Mouse (Mus musculus): ENCODE measurements around the gene Ctf1. TPM values are rescaled to one million over a fixed set of nuclear protein-coding genes. Genes with fewer than 3 reads are reported as not detected.

Gene Ctf1
- polyA plus RNA-seq, 1 experiment, result not detected

DNA sequence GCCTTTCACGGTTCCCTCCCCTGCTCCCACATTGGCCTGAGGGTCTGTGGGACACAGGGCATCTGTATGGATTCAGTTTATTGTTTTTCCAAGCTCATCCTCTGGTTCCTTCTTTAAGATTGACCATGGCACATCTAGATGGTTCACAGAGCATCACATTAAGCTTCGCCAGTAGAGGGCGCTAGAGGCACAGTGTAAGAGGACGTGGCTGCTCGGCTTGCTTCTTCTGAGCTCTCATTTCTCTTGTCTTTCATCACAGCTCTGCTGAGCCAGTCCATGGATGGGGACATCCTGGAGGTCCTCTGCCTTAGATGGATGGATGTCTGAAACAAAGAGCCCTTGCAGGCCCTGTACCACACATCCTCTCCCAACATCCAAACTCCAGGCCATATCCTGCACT lies 37.6 kb upstream of the Ctf1 start:
- no peak for TF ChIP-seq POLR2A (IDR thresholded peaks at IDR 0.05; ENCODE audit: borderline replicate concordance, control insufficient read depth, low read depth, low read length)
- peak; percentile 97 for TF ChIP-seq CTCF (IDR thresholded peaks at IDR 0.05; ENCODE audit: control insufficient read depth, insufficient read depth, low read length)
- H3K27ac ChIP-seq (ENCODE audit: control insufficient read depth, insufficient read depth, low read depth, low read length, poor library complexity), result no peak overlapping the region

DNA sequence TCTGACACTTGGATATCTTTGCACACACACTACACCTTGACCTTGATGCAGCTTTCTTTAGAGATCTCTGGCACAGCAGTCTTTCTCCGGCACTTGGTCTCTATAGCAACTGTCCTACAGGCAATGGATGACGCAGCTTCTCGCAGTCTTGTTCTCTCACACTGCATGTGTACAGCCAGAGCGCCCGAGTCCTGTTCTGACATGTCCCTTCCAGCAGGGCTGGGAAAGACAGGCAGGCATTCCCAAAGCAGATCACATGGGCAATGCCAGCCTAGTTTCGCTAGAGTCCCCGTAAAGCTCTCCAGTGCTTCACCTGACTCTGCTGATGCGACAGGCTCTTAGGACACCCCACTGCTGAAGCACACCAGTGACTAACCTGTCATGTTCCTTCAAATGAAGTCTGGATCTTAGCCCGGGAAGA lies 37.1 kb upstream of the Ctf1 start:
- H3K4me3 ChIP-seq (replicated peaks; ENCODE audit: control insufficient read depth, low read depth, low read length), result no peak overlapping the region
- 91% methylated on average over 9 of the region's 9 CpGs for WGBS
- no peak for TF ChIP-seq POLR2A (IDR thresholded peaks at IDR 0.05; ENCODE audit: borderline replicate concordance, control insufficient read depth, low read depth, low read length)
- no peak for TF ChIP-seq CTCF (IDR thresholded peaks at IDR 0.05; ENCODE audit: control insufficient read depth, insufficient read depth, low read length)
- no peak overlapping the region for H3K27ac ChIP-seq (ENCODE audit: control insufficient read depth, insufficient read depth, low read depth, low read length, poor library complexity)
- no peaks in the 10 kb centered on the region for H3K4me1 ChIP-seq (ENCODE audit: control insufficient read depth, insufficient read depth, low read length)

More for the DNA sequence above, 37.6 kb upstream of the Ctf1 start:
- WGBS, result 8% methylated on average over 5 of the region's 5 CpGs
- Histone ChIP-seq H3K4me1 (ENCODE audit: control insufficient read depth, insufficient read depth, low read length) (no peaks in the 10 kb centered on the region), H3K4me3 (replicated peaks; ENCODE audit: control insufficient read depth, low read depth, low read length) (no peak overlapping the region)

DNA sequence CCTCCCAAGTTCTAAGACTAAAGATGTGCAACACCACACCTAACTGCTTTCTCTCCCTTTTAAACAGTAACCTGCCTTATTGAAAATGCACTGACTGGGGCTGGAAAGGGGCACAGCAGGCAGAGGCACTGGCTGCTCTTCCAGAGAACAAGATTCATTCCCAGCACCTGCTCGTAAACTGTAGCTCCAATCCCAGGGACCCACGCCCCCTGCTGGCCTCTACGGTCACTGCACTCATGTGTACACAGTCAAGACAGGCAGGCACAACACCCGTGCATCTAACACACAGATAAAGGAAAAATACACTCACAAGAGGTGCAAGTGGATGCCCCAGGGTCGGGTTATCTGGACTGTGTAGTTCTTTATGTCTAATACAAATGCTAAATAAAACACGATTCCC lies 35.5 kb upstream of the Ctf1 start:
- peak; percentile 92 for TF ChIP-seq CTCF (IDR thresholded peaks at IDR 0.05; ENCODE audit: control insufficient read depth, insufficient read depth, low read length)
- no peak for TF ChIP-seq POLR2A (IDR thresholded peaks at IDR 0.05; ENCODE audit: borderline replicate concordance, control insufficient read depth, low read depth, low read length)
- WGBS, result 61% methylated on average over 6 of the region's 6 CpGs
- no peak overlapping the region for H3K4me3 ChIP-seq (replicated peaks; ENCODE audit: control insufficient read depth, low read depth, low read length)

GRCm38 (mm10) chr7:127677609-127678008 lies 34.9 kb upstream of the Ctf1 start:
- Histone ChIP-seq H3K4me3 (replicated peaks; ENCODE audit: control insufficient read depth, low read depth, low read length) (no peak overlapping the region), H3K4me1 (ENCODE audit: control insufficient read depth, insufficient read depth, low read length) (no peaks in the 10 kb centered on the region), H3K27ac (ENCODE audit: control insufficient read depth, insufficient read depth, low read depth, low read length, poor library complexity) (no peak overlapping the region)
- WGBS, result 85% methylated on average over 4 of the region's 4 CpGs
- no peak for TF ChIP-seq POLR2A (IDR thresholded peaks at IDR 0.05; ENCODE audit: borderline replicate concordance, control insufficient read depth, low read depth, low read length)
- TF ChIP-seq CTCF (IDR thresholded peaks at IDR 0.05; ENCODE audit: control insufficient read depth, insufficient read depth, low read length), result no peak

More for the DNA sequence above, 35.5 kb upstream of the Ctf1 start:
- Histone ChIP-seq H3K4me1 (ENCODE audit: control insufficient read depth, insufficient read depth, low read length) (no peaks in the 10 kb centered on the region), H3K27ac (ENCODE audit: control insufficient read depth, insufficient read depth, low read depth, low read length, poor library complexity) (no peak overlapping the region)

- 87% methylated on average over 2 of the region's 2 CpGs for WGBS
- no peak overlapping the region for H3K4me3 ChIP-seq (replicated peaks; ENCODE audit: control insufficient read depth, low read depth, low read length)
- no peaks in the 10 kb centered on the region for H3K4me1 ChIP-seq (ENCODE audit: control insufficient read depth, insufficient read depth, low read length)
- no peak for TF ChIP-seq POLR2A (IDR thresholded peaks at IDR 0.05; ENCODE audit: borderline replicate concordance, control insufficient read depth, low read depth, low read length)
- TF ChIP-seq CTCF (IDR thresholded peaks at IDR 0.05; ENCODE audit: control insufficient read depth, insufficient read depth, low read length), result no peak
- H3K27ac ChIP-seq (ENCODE audit: control insufficient read depth, insufficient read depth, low read depth, low read length, poor library complexity), result no peak overlapping the region
Measured at GRCm38 (mm10) chr7:127678811-127679210, 33.7 kb upstream of the Ctf1 start.

- 87% methylated on average over 13 of the region's 13 CpGs for WGBS
- Histone ChIP-seq H3K4me1 (ENCODE audit: control insufficient read depth, insufficient read depth, low read length) (no peaks in the 10 kb centered on the region), H3K27ac (ENCODE audit: control insufficient read depth, insufficient read depth, low read depth, low read length, poor library complexity) (no peak overlapping the region), H3K4me3 (replicated peaks; ENCODE audit: control insufficient read depth, low read depth, low read length) (no peak overlapping the region)
- TF ChIP-seq POLR2A (IDR thresholded peaks at IDR 0.05; ENCODE audit: borderline replicate concordance, control insufficient read depth, low read depth, low read length) (no peak), CTCF (IDR thresholded peaks at IDR 0.05; ENCODE audit: control insufficient read depth, insufficient read depth, low read length) (no peak)
Measured at GRCm38 (mm10) chr7:127680541-127680940, 32.0 kb upstream of the Ctf1 start.

DNA sequence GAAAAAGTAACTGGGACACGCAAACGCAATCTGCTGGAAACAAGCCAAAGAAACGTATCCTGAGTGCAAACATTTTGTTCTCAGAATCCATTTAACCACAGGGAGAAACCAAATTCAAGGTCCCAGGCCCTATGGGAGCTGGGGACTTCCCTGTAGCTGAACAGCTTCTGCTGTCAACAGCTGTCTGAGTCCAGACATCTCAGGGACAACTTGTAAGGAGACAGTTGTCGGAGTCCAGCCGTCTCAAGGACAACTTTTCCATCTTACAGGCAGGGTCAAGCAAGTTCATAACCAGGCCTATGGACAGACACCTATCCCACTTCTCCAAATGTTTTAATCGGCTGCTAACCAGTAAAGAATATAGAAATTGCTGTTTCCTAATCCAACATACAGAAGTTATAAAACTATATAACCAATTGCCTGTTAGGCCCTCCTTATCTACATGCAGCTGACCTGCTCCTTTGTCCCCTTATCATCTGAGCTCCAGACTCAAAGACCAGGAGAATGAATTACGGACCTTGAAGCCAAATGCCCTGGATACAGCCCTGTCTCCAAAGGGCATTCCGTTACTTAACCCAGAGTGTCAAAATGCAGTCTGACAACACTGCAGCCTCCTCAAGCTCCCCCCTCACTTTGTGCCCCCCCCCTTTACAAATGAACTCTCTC lies 30.5 kb upstream of the Ctf1 start:
- Histone ChIP-seq H3K4me3 (replicated peaks; ENCODE audit: control insufficient read depth, low read depth, low read length) (no peak overlapping the region), H3K27ac (ENCODE audit: control insufficient read depth, insufficient read depth, low read depth, low read length, poor library complexity) (no peak overlapping the region), H3K4me1 (ENCODE audit: control insufficient read depth, insufficient read depth, low read length) (no peaks in the 10 kb centered on the region)
- 72% methylated on average over 8 of the region's 8 CpGs for WGBS
- no peak for TF ChIP-seq POLR2A (IDR thresholded peaks at IDR 0.05; ENCODE audit: borderline replicate concordance, control insufficient read depth, low read depth, low read length)
- no peak for TF ChIP-seq CTCF (IDR thresholded peaks at IDR 0.05; ENCODE audit: control insufficient read depth, insufficient read depth, low read length)

GRCm38 (mm10) chr7:127685304-127686018 lies 27.1 kb upstream of the Ctf1 start:
- H3K4me3 ChIP-seq (replicated peaks; ENCODE audit: control insufficient read depth, low read depth, low read length), result no peak overlapping the region
- H3K4me1 ChIP-seq (ENCODE audit: control insufficient read depth, insufficient read depth, low read length), result no peaks in the 10 kb centered on the region; the same call in 1 of the 2 replicates
- TF ChIP-seq CTCF (IDR thresholded peaks at IDR 0.05; ENCODE audit: control insufficient read depth, insufficient read depth, low read length) (no peak), POLR2A (IDR thresholded peaks at IDR 0.05; ENCODE audit: borderline replicate concordance, control insufficient read depth, low read depth, low read length) (no peak)
- 86% methylated on average over 14 of the region's 14 CpGs for WGBS
- H3K27ac ChIP-seq (ENCODE audit: control insufficient read depth, insufficient read depth, low read depth, low read length, poor library complexity), result no peak overlapping the region

All from bone marrow, adult 2 months (tissue).